Mouse (Mus musculus) testis, adult 2 months (tissue): ENCODE measurements around the gene Heatr4. TPM values are rescaled to one million over a fixed set of nuclear protein-coding genes. Genes with fewer than 3 reads are reported as not detected.
A peak's percentile ranks its signal among the peaks of the same experiment; 100 is the strongest.
"Not testable (repeated sequence)": the region's sequence is repeated elsewhere in the genome, so short reads cannot be mapped to it uniquely, and the experiment has no call there.

ENCODE experiments used
- H3K27ac ChIP-seq: fragments of 200-500 bp; 2 replicates; pipeline ENCODE4 v1.5.1; 2012; ENCODE audit warnings: low read depth, low read length; ENCODE audit not compliant: control insufficient read depth, insufficient read depth
- H3K27me3 ChIP-seq: fragments of 200-500 bp; 2 replicates; pipeline ENCODE4 v1.6.1; 2012; ENCODE audit warnings: mild to moderate bottlenecking, low read length, moderate library complexity; ENCODE audit not compliant: control insufficient read depth, insufficient read depth
- H3K36me3 ChIP-seq: fragments of 200-500 bp; 2 replicates; pipeline ENCODE4 v1.6.1; 2012; ENCODE audit warnings: mild to moderate bottlenecking, low read length; ENCODE audit not compliant: control insufficient read depth, insufficient read depth
- H3K4me1 ChIP-seq: fragments of 200-500 bp; 2 replicates; pipeline ENCODE4 v1.6.1; 2012; ENCODE audit warnings: low read length; ENCODE audit not compliant: control insufficient read depth, insufficient read depth
- H3K4me3 ChIP-seq: fragments of 200-500 bp; 2 replicates; pipeline ENCODE4 v1.5.1; 2012; ENCODE audit warnings: low read depth, mild to moderate bottlenecking, low read length, moderate library complexity, mixed read lengths; ENCODE audit not compliant: control insufficient read depth
- CTCF ChIP-seq: fragments of 200-500 bp; IDR thresholded peaks from 2 replicates; pipeline ENCODE4 v1.5.1; 2012; ENCODE audit warnings: low read depth, mild to moderate bottlenecking, inconsistent platforms, low read length, moderate library complexity; ENCODE audit not compliant: control insufficient read depth, insufficient read depth, insufficient replicate concordance
- POLR2A ChIP-seq: fragments of 200-500 bp; IDR thresholded peaks from 2 replicates; pipeline ENCODE4 v1.6.1; 2012; ENCODE audit warnings: low read depth, mild to moderate bottlenecking, inconsistent platforms, low read length, moderate library complexity; ENCODE audit not compliant: control insufficient read depth
- polyA plus RNA-seq: library from polyadenylated mRNA; depleted of rRNA; stranded (reverse); fragments of >200 nt; gene quantifications from 2 replicates; pipeline ENCODE4 v1.2.3, GENCODE M21; 2012; rRNA removed

Heatr4 gene
- 33.7 and 40.7 TPM in 2 replicates for polyA plus RNA-seq

GRCm38 (mm10) chr12:83984752-83985151, at the start of gene Heatr4:
Gene Heatr4, minus strand, starts transcription at chr12:83984852.
- TF ChIP-seq CTCF = no peak
- TF ChIP-seq POLR2A = no peak
- peak within 1 kb of the TSS; percentile 80 for H3K4me3 ChIP-seq

GRCm38 (mm10) chr12:84034108-84034507, 49.5 kb upstream of the Heatr4 start:
- Histone ChIP-seq H3K36me3 (no peaks in the 10 kb centered on the region), H3K4me3 (no peak overlapping the region), H3K27ac (no peak overlapping the region), H3K27me3 (no peaks in the 10 kb centered on the region), H3K4me1 (peaks cover 5% of the 10 kb centered on the region)
- TF ChIP-seq CTCF = no peak
- TF ChIP-seq POLR2A = no peak

More at GRCm38 (mm10) chr12:83984752-83985151, at the start of gene Heatr4:
- Histone ChIP-seq H3K4me1 (peaks cover 9% of the 10 kb centered on the region), H3K27ac (no peak within 1 kb of the TSS), H3K27me3 (no peaks in the 10 kb centered on the region), H3K36me3 (no peaks in the 10 kb centered on the region)

- H3K4me3 ChIP-seq, H3K27me3 ChIP-seq, H3K27ac ChIP-seq, H3K4me1 ChIP-seq, H3K36me3 ChIP-seq: not testable (repeated sequence)
Observed at GRCm38 (mm10) chr12:84033302-84033701, 48.6 kb upstream of the Heatr4 start.

GRCm38 (mm10) chr12:84032854-84033253, 48.2 kb upstream of the Heatr4 start:
- no peaks in the 10 kb centered on the region for H3K36me3 ChIP-seq

GRCm38 (mm10) chr12:84030659-84031332, 46.1 kb upstream of the Heatr4 start:
- Histone ChIP-seq H3K4me1 (peaks cover 7% of the 10 kb centered on the region), H3K4me3 (no peak overlapping the region), H3K27me3 (no peaks in the 10 kb centered on the region), H3K27ac (no peak overlapping the region), H3K36me3 (no peaks in the 10 kb centered on the region)
- peak; percentile 66; the same call in 1 of the 2 replicates for TF ChIP-seq CTCF
- TF ChIP-seq POLR2A = no peak

More at GRCm38 (mm10) chr12:84032854-84033253, 48.2 kb upstream of the Heatr4 start:
- no peaks in the 10 kb centered on the region for H3K4me1 ChIP-seq
- H3K27ac ChIP-seq = no peak overlapping the region
- H3K27me3 ChIP-seq = no peaks in the 10 kb centered on the region
- no peak for TF ChIP-seq POLR2A
- no peak for TF ChIP-seq CTCF
- H3K4me3 ChIP-seq = no peak overlapping the region

GRCm38 (mm10) chr12:84029043-84029442, 44.4 kb upstream of the Heatr4 start:
- H3K27me3 ChIP-seq = not testable (repeated sequence)

GRCm38 (mm10) chr12:84028328-84028727, 43.7 kb upstream of the Heatr4 start:
- not testable (repeated sequence) for H3K27me3 ChIP-seq, H3K4me1 ChIP-seq, H3K36me3 ChIP-seq
- Histone ChIP-seq H3K27ac (peak overlapping the region; percentile 68; the same call in 1 of the 2 replicates), H3K4me3 (peak overlapping the region; percentile 11; the same call in 1 of the 2 replicates)

More at GRCm38 (mm10) chr12:84029043-84029442, 44.4 kb upstream of the Heatr4 start:
- not testable (repeated sequence) for H3K4me1 ChIP-seq, H3K4me3 ChIP-seq, H3K36me3 ChIP-seq, H3K27ac ChIP-seq

GRCm38 (mm10) chr12:84025888-84026287, 41.2 kb upstream of the Heatr4 start:
- Histone ChIP-seq H3K4me1 (peaks cover 7% of the 10 kb centered on the region), H3K27me3 (no peaks in the 10 kb centered on the region), H3K27ac (no peak overlapping the region), H3K4me3 (peak overlapping the region; percentile 2), H3K36me3 (no peaks in the 10 kb centered on the region)
- no peak for TF ChIP-seq CTCF
- no peak for TF ChIP-seq POLR2A
